Mouse (Mus musculus) ZHBTc4 (cell line): ENCODE results near the gene Snai1.

ENCODE experiments used
- DNase-seq: peaks from one replicate; pipeline ENCODE4 v3.0.0-alpha.2; 2011; ENCODE audit warnings: low read depth, low spot score

Gene Snai1

GRCm38 (mm10) chr2:167583161-167583952, 45.4 kb downstream of the Snai1 start:
- no peak for DNase-seq

- DNase-seq: no peak
These were observed 47.3 kb downstream of the Snai1 start for GRCm38 (mm10) chr2:167585273-167585672.

- no peak for DNase-seq
These were observed 48.0 kb downstream of the Snai1 start for GRCm38 (mm10) chr2:167586041-167586440.

- DNase-seq: peak; percentile 45
These were observed 49.0 kb downstream of the Snai1 start for GRCm38 (mm10) chr2:167586976-167587375.

GRCm38 (mm10) chr2:167588774-167589577, 51.0 kb downstream of the Snai1 start:
- peak; percentile 28 for DNase-seq
